Mouse (Mus musculus) embryonic facial prominence, embryonic 14.5 days (tissue): ENCODE results near the gene Syf2. TPM values are rescaled to one million over a fixed set of nuclear protein-coding genes. Genes with fewer than 3 reads are reported as not detected.
A peak's percentile ranks its signal among the peaks of the same experiment; 100 is the strongest.

Experiments used
- ATAC-seq: fragments of 200-750 bp; cut with Nextera tagmentation; 2 replicates; pipeline ENCODE4 v1.8.0; 2017; ENCODE audit warnings: low read depth, moderate number of reproducible peaks, moderate TSS enrichment
- DNase-seq: peaks from one replicate; pipeline ENCODE4 v3.0.0-alpha.2; 2015; ENCODE audit warnings: low spot score
- H3K27ac ChIP-seq: fragments of 300-500 bp; sonication (generic); replicated peaks from 2 replicates; pipeline ENCODE4 v1.5.1; 2014; ENCODE audit warnings: low read depth, mild to moderate bottlenecking, low read length, moderate library complexity
- H3K27me3 ChIP-seq: fragments of 300-500 bp; sonication (generic); replicated peaks from 2 replicates; pipeline ENCODE4 v1.6.1; 2014; ENCODE audit warnings: low read length; ENCODE audit not compliant: control insufficient read depth, insufficient read depth
- H3K36me3 ChIP-seq: fragments of 300-500 bp; sonication (generic); 2 replicates; pipeline ENCODE4 v1.6.1; 2014; ENCODE audit warnings: low read length, mixed read lengths; ENCODE audit not compliant: control insufficient read depth, insufficient read depth
- H3K4me1 ChIP-seq: fragments of 300-500 bp; sonication (generic); 2 replicates; pipeline ENCODE4 v1.6.1; 2014; ENCODE audit warnings: antibody characterized with exemption, low read length; ENCODE audit not compliant: control insufficient read depth, insufficient read depth
- H3K4me2 ChIP-seq: fragments of 300-500 bp; sonication (generic); 2 replicates; pipeline ENCODE4 v1.6.1; 2014; ENCODE audit warnings: low read depth, mild to moderate bottlenecking, low read length, moderate library complexity, mixed read lengths
- H3K4me3 ChIP-seq: fragments of 300-500 bp; sonication (generic); 2 replicates; pipeline ENCODE4 v1.5.1; 2014; ENCODE audit warnings: low read depth, mild to moderate bottlenecking, low read length
- H3K9ac ChIP-seq: fragments of 300-500 bp; sonication (generic); 2 replicates; pipeline ENCODE4 v1.6.1; 2014; ENCODE audit warnings: low read depth, mild to moderate bottlenecking, low read length, moderate library complexity, mixed read lengths
- H3K9me3 ChIP-seq: fragments of 300-500 bp; sonication (generic); 2 replicates; pipeline ENCODE4 v1.6.1; 2016; ENCODE audit warnings: low read length; ENCODE audit not compliant: control insufficient read depth
- WGBS: fragments of 180-500 bp; shearing (Covaris S2); extraction: QIAGEN DNeasy Blood & Tissue Kit; methylation state at CpG from one replicate; pipeline ENCODE4 v1.1.7; 2014; 5-methylcytosine and 5-hydroxymethylcytosine counted together
- polyA plus RNA-seq: library from polyadenylated mRNA; unstranded; fragments of >200 nt; fragmentation: Nextera tagmentation; extraction: Ambion mirVana; gene quantifications from 2 replicates; pipeline ENCODE4 v1.2.1, GENCODE M21; 2014

Gene Syf2
- polyA plus RNA-seq, 1 experiment from 2014 or later: 59.7 TPM

DNA sequence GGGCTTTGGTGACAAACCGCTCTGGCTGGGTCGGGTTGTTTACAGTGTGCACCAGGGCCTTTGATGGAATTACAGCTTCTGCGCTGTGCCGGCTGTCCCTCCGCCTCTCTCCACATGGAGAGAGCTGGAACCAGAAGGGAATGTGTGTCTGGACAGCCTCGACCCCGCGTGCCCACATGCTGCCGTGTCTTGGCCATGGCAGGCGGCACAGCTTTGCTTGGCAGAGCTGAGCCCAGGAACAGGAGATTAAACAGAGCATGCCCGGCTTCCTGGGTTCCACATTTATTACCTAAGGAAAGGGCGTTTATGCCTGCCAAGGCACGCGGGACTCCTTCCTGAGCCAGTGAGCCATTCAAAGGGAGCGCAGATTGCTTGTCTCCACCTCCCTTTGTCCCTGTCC lies 23.8 kb downstream of the Syf2 start:
- WGBS: 25% methylated on average over 15 of the region's 15 CpGs
- ATAC-seq (no peak), DNase-seq (peak; percentile 38)
- Histone ChIP-seq H3K27ac (no peak overlapping the region), H3K9ac (0 out of 2 replicates have a peak overlapping the region, but pooled peaks have one; percentile 10), H3K36me3 (no peaks in the 10 kb centered on the region), H3K4me2 (no peak overlapping the region; the same call in 1 of the 2 replicates), H3K4me1 (peaks cover 10% of the 10 kb centered on the region), H3K27me3 (no peaks in the 10 kb centered on the region), H3K9me3 (no peaks in the 10 kb centered on the region), H3K4me3 (no peak overlapping the region)

DNA sequence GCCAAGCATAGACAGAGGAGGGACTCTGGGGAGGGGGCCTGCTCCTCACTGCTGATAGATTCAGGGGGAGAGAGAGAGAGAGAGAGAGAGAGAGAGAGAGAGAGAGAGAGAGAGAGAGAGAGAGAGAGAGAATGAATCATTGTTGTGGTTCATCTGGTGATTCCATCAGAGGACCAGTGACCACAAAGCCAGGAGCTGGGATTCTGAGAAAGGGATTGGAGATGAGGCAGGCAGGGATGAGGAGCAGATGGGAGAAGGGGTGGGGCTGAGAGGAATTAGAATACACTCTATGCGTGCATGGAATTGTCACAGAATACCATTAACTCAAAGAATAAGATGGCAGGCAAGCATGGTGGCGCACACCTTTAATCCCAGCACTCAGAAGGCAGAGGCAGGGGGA lies 24.5 kb downstream of the Syf2 start:
- H3K4me1 ChIP-seq: peaks cover 9% of the 10 kb centered on the region
- H3K9ac ChIP-seq: no peak overlapping the region
- H3K27ac ChIP-seq: no peak overlapping the region
- ATAC-seq (no peak), DNase-seq (no peak)
- no peak overlapping the region for H3K4me2 ChIP-seq
- no peak overlapping the region for H3K4me3 ChIP-seq
- H3K9me3 ChIP-seq: no peaks in the 10 kb centered on the region
- H3K27me3 ChIP-seq: no peaks in the 10 kb centered on the region
- no peaks in the 10 kb centered on the region for H3K36me3 ChIP-seq
- WGBS: 89% methylated on average over 2 of the region's 2 CpGs

DNA sequence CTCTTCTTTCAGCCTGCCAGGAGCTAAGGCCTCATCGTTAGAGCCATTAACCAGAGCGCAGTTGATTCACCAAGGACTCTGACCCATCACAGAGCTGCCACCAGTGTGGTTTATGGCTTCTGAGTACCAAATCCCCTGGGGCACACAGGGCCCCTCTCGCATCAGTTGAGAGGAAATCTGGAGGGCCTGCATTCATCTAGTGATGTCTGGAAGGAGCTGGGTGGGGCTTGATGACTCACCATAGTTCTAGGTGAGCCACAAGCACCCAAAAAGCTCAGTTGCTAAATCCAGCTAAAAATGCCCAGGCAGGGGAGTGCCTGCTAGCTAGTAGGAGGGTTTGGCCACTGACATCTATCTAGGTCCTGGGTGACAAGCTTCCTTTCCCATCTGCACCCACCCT lies 25.1 kb downstream of the Syf2 start:
- Histone ChIP-seq H3K4me2 (no peak overlapping the region), H3K27ac (no peak overlapping the region), H3K9ac (no peak overlapping the region), H3K27me3 (no peaks in the 10 kb centered on the region), H3K4me3 (no peak overlapping the region), H3K36me3 (no peaks in the 10 kb centered on the region), H3K9me3 (no peaks in the 10 kb centered on the region), H3K4me1 (peaks cover 3% of the 10 kb centered on the region; the same call in 1 of the 2 replicates)
- 66% methylated on average over 3 of the region's 3 CpGs for WGBS
- ATAC-seq (no peak), DNase-seq (no peak)

DNA sequence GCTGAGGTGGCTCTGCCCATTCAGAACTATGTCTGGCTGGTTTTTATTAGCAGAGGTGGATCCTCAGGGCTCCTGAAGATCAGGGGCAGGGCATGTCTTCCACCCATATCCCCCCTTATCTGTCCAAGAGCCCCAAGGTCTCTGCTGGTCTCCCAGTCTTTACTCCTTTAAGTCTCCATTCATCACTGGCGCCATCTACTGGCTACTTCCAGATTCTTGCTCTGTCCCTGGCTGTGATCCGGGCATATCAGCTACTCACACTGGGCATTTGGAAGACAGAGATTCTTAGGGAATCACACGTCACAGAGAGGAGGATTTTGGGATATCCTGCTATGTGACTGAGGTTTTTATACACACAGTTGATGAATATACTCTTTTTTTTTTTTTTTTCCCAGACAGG lies 25.6 kb downstream of the Syf2 start:
- H3K4me2 ChIP-seq: no peak overlapping the region
- H3K9ac ChIP-seq: no peak overlapping the region
- H3K9me3 ChIP-seq: no peaks in the 10 kb centered on the region
- no peaks in the 10 kb centered on the region for H3K27me3 ChIP-seq
- WGBS: 21% methylated on average over 3 of the region's 3 CpGs
- ATAC-seq (no peak), DNase-seq (peak; percentile 45)
- H3K27ac ChIP-seq: no peak overlapping the region
- H3K4me3 ChIP-seq: no peak overlapping the region
- H3K4me1 ChIP-seq: peaks cover 3% of the 10 kb centered on the region; the same call in 1 of the 2 replicates
- no peaks in the 10 kb centered on the region for H3K36me3 ChIP-seq

DNA sequence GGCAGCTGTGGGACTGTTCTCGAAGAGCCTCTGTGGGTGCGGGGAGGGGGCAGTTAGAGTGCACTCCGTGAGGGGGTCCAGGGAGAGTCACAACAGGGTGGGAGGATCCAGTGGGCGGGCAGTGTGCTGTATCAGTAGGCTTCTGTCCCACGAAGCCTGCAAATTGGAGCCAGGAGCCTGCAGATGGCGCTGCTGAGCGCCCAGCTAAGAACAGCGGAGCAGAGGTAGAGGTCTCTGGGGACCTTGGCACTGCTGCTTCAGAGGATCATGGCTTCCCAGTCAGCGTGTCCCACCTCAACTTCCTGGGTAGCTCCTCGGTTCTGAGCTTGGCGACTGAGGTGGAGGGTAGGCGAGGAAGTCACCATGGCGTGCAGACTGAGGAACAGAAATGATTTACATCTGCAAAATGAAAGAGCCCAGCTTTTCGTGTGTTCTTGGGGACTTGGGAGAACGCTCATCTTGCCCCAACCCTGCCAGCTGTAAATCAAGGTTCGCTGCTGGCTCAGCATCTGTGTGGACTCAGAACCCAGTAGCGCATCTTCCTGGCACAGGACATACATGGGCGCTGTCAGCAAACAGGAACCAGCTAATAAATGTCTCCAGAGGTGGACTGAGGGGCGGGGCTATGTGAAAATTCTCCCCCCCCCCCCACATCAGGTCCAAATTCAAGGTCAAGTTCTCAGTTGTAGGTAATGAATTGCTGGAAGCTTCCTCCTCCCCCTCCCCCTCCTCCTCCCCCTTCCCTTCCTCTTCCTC lies 32.5 kb downstream of the Syf2 start:
- H3K36me3 ChIP-seq: no peaks in the 10 kb centered on the region
- 23% methylated on average over 19 of the region's 19 CpGs for WGBS
- 0 out of 2 replicates have a peak, but pooled peaks have one; percentile 47 for ATAC-seq
- no peak overlapping the region for H3K27ac ChIP-seq
- no peak overlapping the region for H3K9ac ChIP-seq
- H3K4me1 ChIP-seq: no peaks in the 10 kb centered on the region
- no peaks in the 10 kb centered on the region for H3K27me3 ChIP-seq
- peak; percentile 75 for DNase-seq
- no peaks in the 10 kb centered on the region for H3K9me3 ChIP-seq
- H3K4me3 ChIP-seq: 0 out of 2 replicates have a peak overlapping the region, but pooled peaks have one; percentile 15
- peak overlapping the region; percentile 37 for H3K4me2 ChIP-seq

DNA sequence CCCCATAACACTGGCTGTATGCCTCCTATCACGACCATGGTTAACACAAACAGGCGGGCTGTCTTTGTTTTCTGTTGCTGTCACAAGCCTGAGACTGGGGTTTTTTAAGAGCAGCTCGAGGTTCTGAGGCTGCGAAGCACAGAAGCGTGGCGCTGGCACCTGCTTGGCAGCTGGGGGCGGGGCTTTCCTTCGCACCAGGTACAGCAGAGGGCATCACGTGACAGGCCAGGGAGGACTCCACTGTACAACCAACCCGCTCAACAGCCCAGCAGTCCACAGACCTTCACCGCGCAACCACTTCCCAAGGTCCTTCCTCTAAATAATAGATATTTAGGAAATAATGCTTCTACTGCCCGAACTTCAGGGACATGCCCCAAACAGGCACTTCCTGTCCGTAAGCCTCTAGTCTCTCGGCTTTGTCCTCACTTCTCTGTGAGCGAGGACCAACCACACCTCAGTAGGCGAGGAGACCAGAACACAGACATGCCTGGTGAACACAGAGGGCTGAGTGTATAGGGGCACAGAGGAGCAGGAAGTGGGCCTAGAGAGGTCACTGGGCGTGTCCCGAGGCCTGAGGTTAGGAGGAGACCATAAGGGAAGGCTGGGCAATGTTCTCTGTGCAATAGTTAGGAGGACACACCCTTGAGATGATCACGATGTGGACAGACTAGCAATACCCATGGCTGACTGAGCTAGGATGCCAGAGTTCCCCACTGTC lies 37.3 kb downstream of the Syf2 start:
- H3K4me3 ChIP-seq: no peak overlapping the region
- ATAC-seq (no peak), DNase-seq (no peak)
- H3K9ac ChIP-seq: no peak overlapping the region
- H3K9me3 ChIP-seq: 0 out of 2 replicates have a peak, but pooled peaks cover under 1% of the 10 kb centered on the region
- H3K4me2 ChIP-seq: no peak overlapping the region
- H3K27ac ChIP-seq: no peak overlapping the region
- 74% methylated on average over 20 of the region's 20 CpGs for WGBS
- no peaks in the 10 kb centered on the region for H3K27me3 ChIP-seq
- H3K36me3 ChIP-seq: no peaks in the 10 kb centered on the region
- no peaks in the 10 kb centered on the region for H3K4me1 ChIP-seq

DNA sequence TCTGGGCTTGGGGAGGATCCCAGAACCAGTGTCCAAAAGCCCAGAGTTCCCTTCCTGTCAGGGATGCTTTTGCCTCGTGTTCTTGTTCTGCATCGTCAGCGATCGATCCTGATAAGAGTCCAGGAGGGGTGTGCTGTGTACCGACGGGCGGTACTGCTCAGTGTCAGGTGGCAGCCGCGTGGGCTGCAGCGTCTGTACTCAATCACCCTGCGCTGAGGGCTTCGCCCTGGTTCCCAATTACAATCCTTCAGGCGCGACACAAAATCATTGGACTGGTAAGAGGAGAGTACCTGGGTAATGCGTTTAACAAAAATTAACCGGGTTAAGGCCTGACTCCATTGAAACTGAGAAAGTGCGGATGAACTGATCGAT lies 37.9 kb downstream of the Syf2 start:
- Histone ChIP-seq H3K4me3 (no peak overlapping the region), H3K27me3 (no peaks in the 10 kb centered on the region), H3K4me1 (no peaks in the 10 kb centered on the region), H3K9ac (no peak overlapping the region), H3K9me3 (peaks cover 5% of the 10 kb centered on the region; the same call in 1 of the 2 replicates), H3K4me2 (no peak overlapping the region), H3K36me3 (no peaks in the 10 kb centered on the region), H3K27ac (no peak overlapping the region)
- 74% methylated on average over 18 of the region's 18 CpGs for WGBS
- ATAC-seq: no peak
- DNase-seq: no peak

DNA sequence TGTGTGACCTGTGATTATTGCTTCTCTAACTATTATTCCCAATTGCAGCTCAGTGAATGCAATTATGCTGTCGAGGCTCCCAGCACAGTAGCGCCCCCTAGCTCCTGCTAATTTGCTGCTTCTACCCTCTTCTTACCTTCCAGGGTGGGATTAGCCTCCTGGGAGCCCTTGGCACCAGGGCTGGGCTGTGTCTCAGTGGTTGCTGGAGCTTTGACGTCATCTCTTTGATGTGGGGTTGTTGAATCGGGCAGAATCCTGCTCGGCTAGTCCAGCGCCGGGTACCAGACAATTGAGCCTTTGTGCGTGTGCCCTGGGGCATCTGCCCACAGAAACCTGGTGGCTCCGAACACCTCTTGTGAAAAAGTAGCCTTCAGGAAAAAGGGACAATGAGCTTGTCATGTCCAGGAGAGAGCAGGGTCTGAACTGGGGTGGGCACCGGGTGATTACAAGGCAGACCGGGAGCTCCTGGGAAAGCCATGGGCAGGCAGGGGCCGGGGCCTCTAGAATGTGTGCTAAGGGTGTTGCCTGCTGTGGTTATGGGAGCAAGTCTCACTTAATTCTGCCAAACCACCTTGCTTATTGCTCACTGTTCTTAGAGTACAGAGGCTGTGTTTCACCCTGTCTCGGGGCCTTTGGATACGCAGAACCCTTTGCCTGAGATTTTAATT lies 44.7 kb downstream of the Syf2 start:
- 17% methylated on average over 14 of the region's 14 CpGs for WGBS
- DNase-seq (peak; percentile 88), ATAC-seq (peak; percentile 92)
- Histone ChIP-seq H3K4me1 (no peaks in the 10 kb centered on the region), H3K4me2 (no peak overlapping the region; the same call in 1 of the 2 replicates), H3K9ac (no peak overlapping the region), H3K36me3 (no peaks in the 10 kb centered on the region), H3K9me3 (peaks cover 12% of the 10 kb centered on the region; the same call in 1 of the 2 replicates), H3K4me3 (no peak overlapping the region), H3K27me3 (no peaks in the 10 kb centered on the region), H3K27ac (peak overlapping the region; percentile 44; the same call in 1 of the 2 replicates)
